Mouse (Mus musculus): ENCODE results near the gene Cul9. TPM values are rescaled to one million over a fixed set of nuclear protein-coding genes. Genes with fewer than 3 reads are reported as not detected.
"Not testable (repeated sequence)": the region's sequence is repeated elsewhere in the genome, so short reads cannot be mapped to it uniquely, and the experiment has no call there.

Gene Cul9
- 10 to 100 TPM; 61.8 to 66.4 TPM for total RNA-seq (2021)
- long read RNA-seq, full-length matches to known transcripts = 6 of 46 reads
- long read RNA-seq, partial matches to known transcripts = 28 of 46 reads
- long read RNA-seq, other reads (novel, unspliced or antisense) = 12 of 46 reads

GRCm38 (mm10) chr17:46545813-46546564 lies at the start of gene Cul9:
Cul9 (minus strand) TSS chr17:46546388.
- DNase-seq (ENCODE audit: low spot score in 2 of 2) = peak; percentile 90 to 93

DNA sequence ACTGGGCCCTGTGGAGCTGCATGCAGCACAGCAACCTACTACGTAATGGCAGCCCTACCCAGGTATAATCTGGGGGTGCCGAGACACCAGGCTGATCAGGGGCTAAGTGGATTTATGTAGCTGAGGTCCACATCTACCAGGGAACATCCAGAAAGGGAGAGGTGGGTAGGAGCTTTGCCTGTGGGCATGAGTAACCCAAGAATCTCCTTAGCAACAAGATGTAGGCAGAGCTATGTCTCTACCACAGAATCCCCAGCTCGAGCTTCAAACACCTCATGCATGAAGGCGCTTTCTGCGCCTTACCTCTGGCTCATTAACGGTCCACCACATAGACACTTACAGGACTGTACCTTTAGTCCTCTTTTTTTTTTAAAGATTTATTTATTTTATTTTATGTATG lies 49.1 kb upstream of the Cul9 start:
- DNase-seq (ENCODE audit: low spot score in 2 of 2) = no peak

DNA sequence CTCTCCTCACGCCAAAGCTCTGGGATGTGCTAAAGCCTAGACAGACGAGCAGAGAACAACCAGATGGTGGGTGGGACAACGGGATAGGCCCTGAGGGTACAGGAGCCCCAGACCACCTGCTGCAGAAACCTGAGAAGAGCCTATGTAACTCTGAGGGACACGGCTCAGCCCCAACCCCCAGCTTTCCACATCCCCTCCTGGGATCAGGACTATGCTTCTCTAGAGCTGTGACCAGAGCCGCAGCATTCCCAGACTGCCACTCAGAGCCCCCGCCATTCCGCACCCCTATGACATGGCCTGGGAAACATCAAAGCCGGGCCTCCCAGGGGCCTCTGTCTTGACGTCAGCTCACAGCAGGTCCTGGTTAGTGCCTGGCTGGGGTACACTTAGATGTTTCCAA lies 48.4 kb upstream of the Cul9 start:
- DNase-seq (ENCODE audit: low spot score in 2 of 2) = peak in 1 of 2 experiments; percentile 29

- DNase-seq (ENCODE audit: low spot score in 2 of 2) = no peak
Measured at GRCm38 (mm10) chr17:46593124-46593523, 46.9 kb upstream of the Cul9 start.

GRCm38 (mm10) chr17:46591406-46591805 lies 45.2 kb upstream of the Cul9 start:
- DNase-seq (ENCODE audit: low spot score in 2 of 2) = no peak

- DNase-seq (ENCODE audit: low spot score in 2 of 2) = no peak
Measured at GRCm38 (mm10) chr17:46590439-46590838, 44.3 kb upstream of the Cul9 start.

DNA sequence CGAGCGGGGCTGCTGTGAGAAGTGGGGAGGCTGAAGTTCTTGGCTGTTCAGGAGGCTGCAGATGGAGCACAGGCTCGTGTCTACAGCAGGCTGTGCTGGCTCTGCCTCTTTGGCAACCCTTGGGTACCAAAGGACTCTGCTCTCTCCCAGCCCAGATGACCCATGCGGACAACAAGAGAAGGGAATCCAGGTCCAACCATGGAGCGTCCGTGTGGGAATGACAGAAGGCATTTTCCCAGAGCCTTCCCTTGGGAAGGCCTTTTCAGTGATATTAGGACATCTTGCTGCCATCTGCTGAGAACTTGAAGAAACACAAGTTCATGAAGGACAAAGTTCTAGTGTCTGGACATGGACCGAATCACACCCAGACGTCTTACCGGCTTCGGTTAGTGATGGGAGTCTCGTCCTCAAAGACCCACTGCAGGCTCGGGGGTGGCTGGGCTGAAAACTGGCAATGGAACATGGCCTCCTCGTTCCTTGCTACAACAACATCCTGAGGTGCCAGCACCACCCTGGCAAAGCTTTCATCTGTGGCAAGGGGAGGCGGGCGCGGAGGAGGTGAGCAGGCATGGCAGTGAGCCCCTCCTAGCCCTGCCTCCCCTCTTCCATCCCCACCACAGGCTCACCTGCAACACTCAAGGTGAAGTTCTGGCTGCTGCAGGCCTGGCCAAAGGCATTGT lies 43.6 kb upstream of the Cul9 start:
- DNase-seq (ENCODE audit: low spot score in 2 of 2) = peak in 1 of 2 experiments; percentile 40

DNA sequence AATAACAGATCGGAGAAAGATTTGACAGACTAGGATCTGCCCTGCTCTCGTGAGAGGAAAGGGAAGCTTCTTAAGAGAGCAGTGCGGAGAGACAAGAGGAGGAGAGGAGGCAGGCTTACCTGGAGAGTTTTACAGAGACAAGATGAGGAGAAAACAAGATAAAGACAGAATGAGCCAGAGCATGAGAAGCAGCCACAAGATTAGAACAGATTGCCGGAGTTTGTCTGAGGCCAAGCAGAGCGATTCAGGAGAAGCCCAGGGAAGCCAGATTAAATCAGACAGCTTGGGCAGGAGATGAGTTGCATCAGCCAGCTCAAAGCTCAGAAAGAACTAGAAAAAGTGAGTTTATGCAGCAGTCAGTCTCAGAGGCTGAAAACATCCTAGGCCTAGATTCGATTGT lies 42.7 kb upstream of the Cul9 start:
- DNase-seq (ENCODE audit: low spot score in 2 of 2) = peak in 1 of 2 experiments; percentile 29

DNA sequence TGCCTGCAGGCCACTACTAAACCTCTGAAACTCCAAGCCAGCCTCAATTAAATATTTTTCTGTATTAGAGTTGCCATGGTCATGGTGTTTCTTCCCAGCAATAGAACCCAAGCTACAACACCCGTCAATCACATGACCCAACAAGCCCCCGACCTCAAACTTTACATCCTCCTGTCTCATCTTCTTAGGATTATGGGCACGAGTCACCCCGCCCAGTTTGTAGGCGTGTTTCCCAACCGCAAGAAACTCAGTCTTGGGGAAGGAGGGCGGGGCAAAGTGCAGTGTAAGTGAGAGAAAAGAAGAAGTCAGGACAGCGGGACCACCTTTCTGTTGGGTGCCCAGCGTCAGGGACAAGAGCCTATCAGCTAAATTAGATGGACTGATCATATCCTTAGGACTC lies 42.0 kb upstream of the Cul9 start:
- no peak for DNase-seq (ENCODE audit: low spot score in 2 of 2)

DNA sequence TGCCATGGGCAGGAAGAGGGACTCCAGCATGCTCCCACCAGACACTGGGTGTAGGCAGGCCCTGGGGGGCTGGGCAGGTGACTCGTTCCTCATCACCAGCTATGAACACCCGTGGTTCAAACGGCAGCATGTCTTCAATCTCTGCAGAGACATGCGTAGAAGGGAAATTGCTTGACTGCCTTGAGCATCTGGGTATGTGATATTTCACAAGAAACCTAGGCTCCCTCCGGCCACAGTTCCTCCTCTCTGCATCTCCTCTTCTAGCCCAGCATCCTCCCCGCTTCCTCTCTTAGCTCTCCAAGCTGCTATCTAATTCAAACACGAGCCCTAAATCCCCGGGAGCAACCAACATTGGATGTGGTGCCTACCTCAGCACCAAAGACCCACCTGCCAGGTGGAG lies 40.1 kb upstream of the Cul9 start:
- DNase-seq (ENCODE audit: low spot score in 2 of 2) = no peak

DNA sequence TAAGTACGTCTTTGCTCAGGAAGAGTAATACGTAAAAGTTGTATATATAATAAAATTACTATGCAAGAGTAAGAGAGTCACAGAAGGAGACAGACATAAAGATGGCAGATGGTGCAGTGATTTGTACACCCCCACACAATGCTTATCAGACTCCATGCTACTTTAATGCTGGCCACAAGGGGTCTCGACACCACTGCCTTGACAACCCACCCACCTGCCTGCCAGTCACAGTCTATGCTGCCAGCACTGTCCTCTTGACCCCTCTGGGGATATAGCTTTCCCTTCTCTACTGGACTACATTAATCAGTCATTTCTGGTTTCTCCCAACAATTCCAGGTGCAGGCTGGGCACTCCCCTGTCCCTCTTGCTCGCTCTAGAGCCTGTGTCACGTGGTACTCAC lies 32.5 kb upstream of the Cul9 start:
- no peak for DNase-seq (ENCODE audit: low spot score in 2 of 2)

- DNase-seq (ENCODE audit: low spot score in 2 of 2) = no peak
Measured at GRCm38 (mm10) chr17:46576070-46576469, 29.9 kb upstream of the Cul9 start.

GRCm38 (mm10) chr17:46574535-46574934 lies 28.3 kb upstream of the Cul9 start:
- DNase-seq (ENCODE audit: low spot score in 2 of 2) = no peak

DNA sequence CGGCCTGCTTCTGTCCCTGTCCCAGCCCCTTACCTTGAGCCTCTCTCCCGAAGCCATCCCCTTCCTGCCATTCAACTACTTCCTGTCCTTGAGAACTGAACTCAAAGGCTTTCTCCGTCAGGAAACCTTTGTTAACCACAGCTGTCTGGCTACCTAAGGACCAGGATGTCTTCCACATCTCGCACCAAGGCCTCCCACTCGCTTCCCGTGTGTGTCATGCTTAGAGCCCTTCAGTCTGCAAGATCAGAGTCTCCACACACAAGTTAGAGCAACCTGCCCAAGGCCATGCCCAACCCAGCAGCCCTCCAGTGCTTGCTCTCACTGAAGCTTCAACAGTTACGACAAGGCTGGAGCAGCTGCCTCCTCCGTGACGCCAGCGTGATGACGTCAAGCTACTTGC lies 24.8 kb upstream of the Cul9 start:
- DNase-seq (ENCODE audit: low spot score in 2 of 2) = no peak

- no peak for DNase-seq (ENCODE audit: low spot score in 2 of 2)
Measured at GRCm38 (mm10) chr17:46559146-46559545, 13.0 kb upstream of the Cul9 start.

DNA sequence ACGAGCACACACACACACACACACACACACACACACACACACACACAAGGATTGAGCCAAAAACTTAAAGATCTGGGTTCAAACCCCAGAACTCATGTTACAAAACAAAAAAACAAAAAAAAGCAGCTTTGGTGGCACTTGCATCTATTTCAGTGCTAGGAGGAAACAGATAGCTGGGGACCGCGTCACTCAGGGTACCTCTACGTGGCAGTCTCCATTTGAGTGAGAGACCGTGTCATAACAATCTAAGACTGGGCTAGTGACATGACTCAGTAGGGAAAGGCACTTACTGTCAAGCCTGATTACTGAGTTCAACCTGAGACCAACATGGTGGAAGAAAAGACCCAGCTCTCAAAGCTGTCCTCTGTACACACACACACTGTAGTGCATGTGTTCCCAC lies 12.0 kb upstream of the Cul9 start:
- no peak for DNase-seq (ENCODE audit: low spot score in 2 of 2)

DNA sequence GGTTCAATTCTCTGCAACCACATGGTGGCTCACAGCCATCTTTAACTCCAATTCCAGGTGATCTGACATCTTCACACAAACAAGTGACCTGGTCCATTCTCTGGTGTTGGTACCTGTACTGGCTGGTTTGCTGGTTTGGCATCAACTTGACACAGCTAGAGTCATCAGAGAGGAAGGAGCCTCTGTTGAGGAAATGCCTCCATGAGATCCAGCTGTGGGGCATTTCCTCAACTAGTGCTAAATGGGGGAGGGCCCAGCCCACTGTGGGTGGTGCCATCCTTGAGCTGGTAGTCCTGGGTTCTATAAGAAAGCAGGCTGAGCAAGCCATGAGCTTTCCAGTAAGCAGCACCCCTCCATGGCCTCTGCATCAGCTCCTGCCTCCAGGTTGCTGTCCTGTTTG lies 11.1 kb upstream of the Cul9 start:
- DNase-seq (ENCODE audit: low spot score in 2 of 2) = not testable (repeated sequence)

- DNase-seq (ENCODE audit: low spot score in 2 of 2) = no peak
Measured at GRCm38 (mm10) chr17:46556584-46556945, 10.4 kb upstream of the Cul9 start.

- DNase-seq (ENCODE audit: low spot score in 2 of 2) = peak; percentile 98 to 99
Measured at GRCm38 (mm10) chr17:46555673-46556583, 9.7 kb upstream of the Cul9 start, which contains the start of gene Srf. Srf (minus strand) TSS chr17:46556175.

DNA sequence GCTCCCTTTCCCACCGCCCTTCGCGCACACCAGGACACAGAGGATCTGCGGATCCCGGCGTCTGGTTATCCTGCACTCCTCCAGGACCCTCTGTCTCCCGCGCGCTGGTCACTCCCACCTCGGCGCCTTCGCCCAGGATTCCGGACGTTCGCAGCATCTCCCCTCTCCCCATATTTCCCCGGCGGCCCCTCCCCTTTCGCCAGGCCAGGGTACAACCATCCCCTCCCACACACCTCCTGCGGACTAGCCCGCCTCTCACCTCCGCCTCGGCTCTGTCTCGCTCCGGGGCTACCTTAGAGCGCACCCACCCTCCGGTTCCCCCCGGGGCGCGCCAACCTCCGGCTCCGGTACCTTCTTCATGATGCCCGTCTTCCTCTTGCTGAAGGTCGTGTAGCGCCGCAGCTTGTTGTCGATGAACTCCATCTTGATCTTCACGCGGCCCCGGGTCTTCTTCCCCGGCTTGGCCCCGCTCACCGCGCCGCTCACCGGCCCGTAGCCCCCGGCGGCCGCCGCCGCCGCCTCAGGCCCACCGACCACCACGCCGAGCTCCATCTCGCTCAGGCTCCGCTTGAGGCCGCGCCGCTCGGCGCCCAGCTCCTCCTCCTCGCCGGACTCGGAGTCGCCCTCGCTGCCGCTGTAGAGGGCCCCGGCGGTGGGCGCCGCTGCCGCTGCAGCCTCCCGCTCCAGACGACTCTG lies 8.9 kb upstream of the Cul9 start:
- peak in 1 of 2 experiments; percentile 26 for DNase-seq (ENCODE audit: low spot score in 2 of 2)

GRCm38 (mm10) chr17:46554646-46554976 lies 8.4 kb upstream of the Cul9 start:
- peak in 1 of 2 experiments; percentile 39 for DNase-seq (ENCODE audit: low spot score in 2 of 2)

Measured in layer of hippocampus, adult 18-20 months (tissue).